Mouse (Mus musculus) retina, embryonic 14.5 days (tissue): Measurements from ENCODE around the gene Chid1.

ENCODE experiments used
- DNase-seq: peaks from one replicate; pipeline ENCODE4 v3.0.0-alpha.2; 2015; ENCODE audit warnings: low spot score

Chid1 gene

GRCm38 (mm10) chr7:141539556-141540311, at the start of gene Chid1:
Chid1 (minus strand) TSS chr7:141539857.
- DNase-seq: peak; percentile 100

- DNase-seq: no peak
These were observed 49.2 kb upstream of the Chid1 start for GRCm38 (mm10) chr7:141588890-141589289.

- DNase-seq: no peak
These were observed 46.2 kb upstream of the Chid1 start for GRCm38 (mm10) chr7:141585881-141586280.

- no peak for DNase-seq
These were observed 45.6 kb upstream of the Chid1 start for GRCm38 (mm10) chr7:141585288-141585687.

- DNase-seq: no peak
These were observed 44.6 kb upstream of the Chid1 start for GRCm38 (mm10) chr7:141584048-141584841.

GRCm38 (mm10) chr7:141581323-141581722, 41.7 kb upstream of the Chid1 start:
- DNase-seq: no peak

GRCm38 (mm10) chr7:141578943-141579342, 39.3 kb upstream of the Chid1 start:
- no peak for DNase-seq

- DNase-seq: no peak
These were observed 38.9 kb upstream of the Chid1 start for GRCm38 (mm10) chr7:141578511-141578910.

GRCm38 (mm10) chr7:141577801-141578200, 38.1 kb upstream of the Chid1 start:
- DNase-seq: no peak

GRCm38 (mm10) chr7:141575481-141575880, 35.8 kb upstream of the Chid1 start:
- DNase-seq: no peak

- no peak for DNase-seq
These were observed 34.4 kb upstream of the Chid1 start for GRCm38 (mm10) chr7:141574041-141574440.

- DNase-seq: no peak
These were observed 31.1 kb upstream of the Chid1 start for GRCm38 (mm10) chr7:141570625-141571295.

- DNase-seq: no peak
These were observed 30.3 kb upstream of the Chid1 start for GRCm38 (mm10) chr7:141569916-141570315.

- no peak for DNase-seq
These were observed 29.7 kb upstream of the Chid1 start for GRCm38 (mm10) chr7:141569283-141569803.

GRCm38 (mm10) chr7:141566587-141566986, 26.9 kb upstream of the Chid1 start:
- DNase-seq: peak; percentile 7

- no peak for DNase-seq
These were observed 24.9 kb upstream of the Chid1 start for GRCm38 (mm10) chr7:141564561-141564960.

- DNase-seq: peak; percentile 62
These were observed 23.3 kb upstream of the Chid1 start for GRCm38 (mm10) chr7:141562852-141563427.

GRCm38 (mm10) chr7:141562421-141562851, 22.8 kb upstream of the Chid1 start:
- DNase-seq: no peak

GRCm38 (mm10) chr7:141561682-141562391, 22.2 kb upstream of the Chid1 start, which contains the start of gene Ap2a2:
Ap2a2 (plus strand) TSS chr7:141562173.
- peak; percentile 96 for DNase-seq

GRCm38 (mm10) chr7:141560471-141560870, 20.8 kb upstream of the Chid1 start:
- DNase-seq: no peak

- DNase-seq: no peak
These were observed 20.2 kb upstream of the Chid1 start for GRCm38 (mm10) chr7:141559726-141560325.
